Mouse (Mus musculus) heart, adult 2 months (tissue): ENCODE measurements at regions not wholly inside any gene's neighbourhood (a gene's known extent, or its start where the extent isn't known, plus 50 kb on each side); places are given as distances from the start of the nearest gene placed in this dataset.

Source experiments
- CTCF ChIP-seq: fragments of 200-600 bp; IDR thresholded peaks from 2 replicates; pipeline ENCODE4 v1.8.1; 2022; ENCODE audit warnings: antibody characterized with exemption, mild to moderate bottlenecking, moderate library complexity
- EP300 ChIP-seq: fragments of 200-500 bp; IDR thresholded peaks from 2 replicates; pipeline ENCODE4 v1.6.1; 2011; ENCODE audit warnings: low read depth, low read length, control low read depth; ENCODE audit not compliant: insufficient read depth
- POLR2A ChIP-seq: fragments of 200-500 bp; IDR thresholded peaks from 2 replicates; pipeline ENCODE4 v1.6.1; 2011; ENCODE audit warnings: mild to moderate bottlenecking, low read depth, low read length, control low read depth; ENCODE audit not compliant: insufficient read depth

GRCm38 (mm10) chr2:10920686-10921485 lies 251.0 kb upstream of the Prkcq start:
- TF ChIP-seq CTCF, result no peak
- no peak for TF ChIP-seq POLR2A
- TF ChIP-seq EP300, result no peak
